Mouse (Mus musculus) liver, postnatal 0 days (tissue): ENCODE results near the gene Slc8b1. TPM values are rescaled to one million over a fixed set of nuclear protein-coding genes. Genes with fewer than 3 reads are reported as not detected.
"Not testable (repeated sequence)": the region's sequence is repeated elsewhere in the genome, so short reads cannot be mapped to it uniquely, and the experiment has no call there.

Experiments
- ATAC-seq: fragments of 200-750 bp; cut with Nextera tagmentation; 2 replicates; pipeline ENCODE4 v1.8.0; 2017; ENCODE audit warnings: mild to moderate bottlenecking, moderate library complexity
- DNase-seq: peaks from one replicate; pipeline ENCODE4 v3.0.0-alpha.2; 2016
- H3K27ac ChIP-seq: fragments of 300-500 bp; sonication (generic); 2 replicates; pipeline ENCODE4 v1.5.1; 2014; ENCODE audit warnings: antibody characterized with exemption, moderate library complexity, mild to moderate bottlenecking, low read depth
- H3K27me3 ChIP-seq: fragments of 300-500 bp; sonication (generic); 2 replicates; pipeline ENCODE4 v1.6.1; 2014; ENCODE audit warnings: low read length, control low read depth, mixed read lengths; ENCODE audit not compliant: insufficient read depth
- H3K36me3 ChIP-seq: fragments of 300-500 bp; sonication (generic); replicated peaks from 2 replicates; pipeline ENCODE4 v1.6.1; 2014; ENCODE audit warnings: mild to moderate bottlenecking, control low read depth, low read length, moderate library complexity, mixed read lengths; ENCODE audit not compliant: insufficient read depth
- H3K4me1 ChIP-seq: fragments of 300-500 bp; sonication (generic); 2 replicates; pipeline ENCODE4 v1.6.1; 2014; ENCODE audit warnings: antibody characterized with exemption, mild to moderate bottlenecking, control low read depth; ENCODE audit not compliant: insufficient read depth
- H3K4me2 ChIP-seq: fragments of 300-500 bp; sonication (generic); 2 replicates; pipeline ENCODE4 v1.6.1; 2014; ENCODE audit warnings: low read depth, mild to moderate bottlenecking, low read length, moderate library complexity, mixed read lengths
- H3K4me3 ChIP-seq: fragments of 300-500 bp; sonication (generic); 2 replicates; pipeline ENCODE4 v1.5.1; 2014; ENCODE audit warnings: low read depth, low read length
- H3K9ac ChIP-seq: fragments of 300-500 bp; sonication (generic); replicated peaks from 2 replicates; pipeline ENCODE4 v1.6.1; 2014; ENCODE audit warnings: mild to moderate bottlenecking, moderate library complexity
- H3K9me3 ChIP-seq: fragments of 300-500 bp; sonication (generic); 2 replicates; pipeline ENCODE4 v1.6.1; 2016; ENCODE audit warnings: mild to moderate bottlenecking, control low read depth, low read length, mixed read lengths
- CTCF ChIP-seq: sonication (generic); IDR thresholded peaks from 2 replicates; pipeline ENCODE4 v1.5.1; 2016; ENCODE audit warnings: antibody characterized with exemption, low read depth
- EP300 ChIP-seq: IDR thresholded peaks from 2 replicates; pipeline ENCODE4 v1.6.1; 2016; ENCODE audit warnings: antibody characterized with exemption, low read depth, mild to moderate bottlenecking
- WGBS: fragments of 180-500 bp; shearing (Covaris S2); extraction: QIAGEN DNeasy Blood & Tissue Kit; methylation state at CpG from one replicate; pipeline ENCODE4 v1.1.7; 2014; ENCODE audit not compliant: insufficient replicate concordance; 5-methylcytosine and 5-hydroxymethylcytosine counted together
- polyA plus RNA-seq: library from polyadenylated mRNA; unstranded; fragments of >200 nt; fragmentation: Nextera tagmentation; extraction: Ambion mirVana; gene quantifications from 2 replicates; pipeline ENCODE4 v1.2.1, GENCODE M21; 2015

Gene Slc8b1
- polyA plus RNA-seq, 1 experiment from 2014 or later, result 15.3 TPM

DNA sequence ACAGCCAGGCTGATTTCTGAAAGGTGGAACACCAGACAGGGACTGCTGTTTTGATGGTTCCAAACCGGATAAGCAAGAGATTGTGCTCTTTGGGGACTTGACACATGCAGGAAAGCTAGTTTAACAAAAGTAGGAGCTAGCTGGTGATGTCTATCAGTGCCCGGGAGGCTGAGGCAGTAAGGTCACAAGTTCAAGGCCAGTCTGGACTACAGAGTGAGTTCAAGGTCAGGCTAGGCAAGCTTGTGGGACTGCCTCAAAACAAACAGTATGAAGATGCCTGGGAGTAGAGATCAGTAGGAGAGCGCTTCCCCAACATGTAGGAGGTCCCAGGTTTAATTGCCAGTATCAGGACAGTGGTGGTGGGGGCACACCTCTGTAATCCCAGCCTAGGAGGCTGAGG lies 13.9 kb upstream of the Slc8b1 start:
- no peaks in the 10 kb centered on the region for H3K9me3 ChIP-seq
- no peak overlapping the region for H3K4me2 ChIP-seq
- H3K9ac ChIP-seq, result no peak overlapping the region
- TF ChIP-seq CTCF (no peak), EP300 (no peak)
- no peak overlapping the region for H3K27ac ChIP-seq
- peaks cover 15% of the 10 kb centered on the region for H3K36me3 ChIP-seq
- H3K4me3 ChIP-seq, result no peak overlapping the region
- ATAC-seq (no peak), DNase-seq (no peak)
- H3K4me1 ChIP-seq, result peaks cover 6% of the 10 kb centered on the region
- 62% methylated on average over 3 of the region's 3 CpGs for WGBS
- no peaks in the 10 kb centered on the region for H3K27me3 ChIP-seq

GRCm38 (mm10) chr5:120499202-120499601 lies 11.8 kb upstream of the Slc8b1 start:
- Histone ChIP-seq H3K4me3 (no peak overlapping the region), H3K4me2 (no peak overlapping the region), H3K27me3 (no peaks in the 10 kb centered on the region), H3K9ac (no peak overlapping the region), H3K36me3 (peaks cover 10% of the 10 kb centered on the region; the same call in 1 of the 2 replicates), H3K9me3 (no peaks in the 10 kb centered on the region), H3K4me1 (peaks cover 16% of the 10 kb centered on the region), H3K27ac (no peak overlapping the region)
- no peak for DNase-seq
- 73% methylated on average over 4 of the region's 4 CpGs for WGBS
- no peak for ATAC-seq
- TF ChIP-seq CTCF (no peak), EP300 (no peak)

- not testable (repeated sequence) for H3K27me3 ChIP-seq, H3K4me3 ChIP-seq, H3K9me3 ChIP-seq, H3K9ac ChIP-seq, ATAC-seq, H3K36me3 ChIP-seq, DNase-seq, H3K4me2 ChIP-seq, H3K27ac ChIP-seq
- 81% methylated on average over 9 of the region's 9 CpGs for WGBS
- peak; percentile 18; the same call in 1 of the 2 replicates for TF ChIP-seq CTCF
- peaks cover 21% of the 10 kb centered on the region for H3K4me1 ChIP-seq
Observed at GRCm38 (mm10) chr5:120500609-120501008, 10.4 kb upstream of the Slc8b1 start.

- ATAC-seq, result no peak
- H3K27me3 ChIP-seq, result no peaks in the 10 kb centered on the region
- peak overlapping the region; percentile 81 for H3K4me3 ChIP-seq
- TF ChIP-seq EP300 (no peak), CTCF (no peak)
- H3K36me3 ChIP-seq, result peaks cover 7% of the 10 kb centered on the region; the same call in 1 of the 2 replicates
- peak overlapping the region; percentile 93 for H3K4me2 ChIP-seq
- peaks cover 22% of the 10 kb centered on the region for H3K4me1 ChIP-seq
- no peak overlapping the region for H3K27ac ChIP-seq
- H3K9me3 ChIP-seq, result no peaks in the 10 kb centered on the region
- H3K9ac ChIP-seq, result peak overlapping the region; percentile 90
- 64% methylated on average over 9 of the region's 9 CpGs for WGBS
- DNase-seq, result no peak
Observed at GRCm38 (mm10) chr5:120502147-120502621, 8.8 kb upstream of the Slc8b1 start.

DNA sequence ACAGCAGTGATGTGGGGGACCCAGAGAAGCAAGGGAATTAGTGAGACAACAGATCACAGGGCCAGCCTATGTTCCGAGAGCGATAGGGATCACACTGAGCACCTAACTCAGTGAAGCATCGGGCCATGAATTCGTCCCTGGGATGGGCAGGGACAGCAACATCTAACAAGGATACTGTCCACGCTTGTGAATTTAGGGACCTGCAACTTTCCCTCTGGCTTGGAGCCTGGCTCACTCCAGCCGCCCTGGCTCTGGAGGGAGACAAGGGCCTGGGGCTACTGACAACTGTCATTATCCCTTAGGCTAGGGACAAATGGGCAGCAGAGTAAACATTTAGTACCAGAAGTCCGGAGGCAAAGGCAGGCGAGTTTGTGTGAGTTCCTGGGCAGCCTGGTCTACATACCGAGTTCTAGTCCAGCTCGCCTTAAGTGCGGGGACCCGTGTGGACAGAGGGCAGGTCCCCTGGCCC lies 8.3 kb upstream of the Slc8b1 start:
- ATAC-seq, result no peak; the same call in 1 of the 2 replicates

GRCm38 (mm10) chr5:120503144-120503795 lies 7.7 kb upstream of the Slc8b1 start, which contains the start of gene Plbd2:
TSS of gene Plbd2 (minus strand) at chr5:120503625.
- H3K4me1 ChIP-seq, result peaks cover 22% of the 10 kb centered on the region
- DNase-seq (peak; percentile 97), ATAC-seq (peak; percentile 79)
- no peaks in the 10 kb centered on the region for H3K27me3 ChIP-seq
- peak within 1 kb of the TSS; percentile 90 for H3K9ac ChIP-seq
- TF ChIP-seq EP300, result no peak
- no peak for TF ChIP-seq CTCF
- 0 out of 2 replicates have a peak within 1 kb of the TSS, but pooled peaks have one; percentile 36 for H3K27ac ChIP-seq
- H3K9me3 ChIP-seq, result no peaks in the 10 kb centered on the region
- H3K36me3 ChIP-seq, result 0 out of 2 replicates have a peak, but pooled peaks cover 1% of the 10 kb centered on the region
- under 1% methylated on average over 43 of the region's 55 CpGs for WGBS
- H3K4me3 ChIP-seq, result peak within 1 kb of the TSS; percentile 81
- H3K4me2 ChIP-seq, result peak within 1 kb of the TSS; percentile 93

More for the DNA sequence above, 8.3 kb upstream of the Slc8b1 start:
- Histone ChIP-seq H3K27me3 (no peaks in the 10 kb centered on the region), H3K36me3 (0 out of 2 replicates have a peak, but pooled peaks cover 3% of the 10 kb centered on the region), H3K27ac (no peak overlapping the region), H3K9ac (peak overlapping the region; percentile 90), H3K4me2 (peak overlapping the region; percentile 93), H3K4me3 (peak overlapping the region; percentile 81), H3K9me3 (no peaks in the 10 kb centered on the region), H3K4me1 (peaks cover 22% of the 10 kb centered on the region)
- TF ChIP-seq EP300, result no peak
- TF ChIP-seq CTCF, result no peak
- WGBS, result 12% methylated on average over 12 of the region's 12 CpGs
- no peak for DNase-seq
